Mouse (Mus musculus): ENCODE measurements at regions not wholly inside any gene's neighbourhood (a gene's known extent, or its start where the extent isn't known, plus 50 kb on each side); places are given as distances from the start of the nearest gene placed in this dataset.

DNA sequence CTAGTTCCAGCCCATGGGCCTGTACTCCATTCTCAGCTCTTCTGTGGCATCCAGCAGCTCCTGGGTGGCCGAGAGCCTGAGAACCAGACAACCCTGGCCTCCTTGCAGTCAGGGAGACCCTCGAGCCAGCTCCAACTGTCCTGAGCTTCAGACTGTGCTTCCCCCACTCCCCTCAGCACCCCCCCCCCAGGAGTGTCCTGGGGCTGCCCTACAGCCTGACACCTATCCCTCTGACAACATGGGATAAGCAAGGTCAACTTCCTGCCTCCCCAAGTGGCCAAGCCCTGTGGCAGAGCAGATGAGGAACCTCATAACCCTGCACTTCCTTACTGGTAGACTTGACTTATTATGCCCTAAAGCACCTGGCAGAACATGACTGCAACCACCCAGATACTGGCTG is 823.1 kb upstream of the Tenm2 start:
- TF ChIP-seq CTCF (IDR thresholded peaks at IDR 0.05) (no peak), POLR2A (IDR thresholded peaks at IDR 0.05; ENCODE audit: insufficient read depth, low read depth, low read length) (no peak), EP300 (IDR thresholded peaks at IDR 0.05; ENCODE audit: insufficient read depth, low read depth, low read length) (no peak)

Data from heart, adult 2 months (tissue).